Mouse (Mus musculus) heart, postnatal 0 days (tissue): ENCODE measurements around the gene Card14.

ENCODE experiments used
- CTCF ChIP-seq: IDR thresholded peaks from 2 replicates; pipeline ENCODE4 v1.5.1; 2016; ENCODE audit warnings: antibody characterized with exemption, control low read depth, low read depth
- EP300 ChIP-seq: IDR thresholded peaks from 2 replicates; pipeline ENCODE4 v1.6.1; 2016; ENCODE audit warnings: antibody characterized with exemption, low read depth

DNA sequence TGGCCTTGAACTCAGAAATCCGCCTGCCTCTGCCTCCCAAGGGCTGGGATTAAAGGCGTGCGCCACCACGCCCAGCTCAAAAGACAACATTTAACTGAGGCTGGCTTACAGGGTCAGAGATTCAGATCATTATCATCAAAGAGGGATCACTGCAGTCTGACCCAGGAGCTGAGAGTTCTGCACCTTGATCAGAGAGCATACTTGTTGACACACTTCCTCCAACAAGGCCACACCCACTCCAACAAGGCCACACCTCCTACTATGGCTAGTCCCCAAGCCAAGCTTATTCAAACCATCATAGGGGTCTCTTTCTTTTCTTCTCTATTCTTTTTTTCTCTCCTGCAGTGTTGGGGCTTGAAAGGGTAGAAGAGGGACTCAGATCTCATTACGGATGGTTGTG is 78.7 kb downstream of the Card14 start:
- TF ChIP-seq CTCF (no peak), EP300 (no peak)
